Comparison of ENCODE assay signal across 23 mouse cellular contexts in genomic region chr1:168299181-168299580, GRCm38 (mm10).
DNase-seq lines count a peak whose midpoint lies in the region; ATAC-seq and TF ChIP-seq lines count a peak whose summit lies in the region.
"Had no signal": no experiment of that assay in that cellular context is flagged by ENCODE, and none has a peak within 500 bp of the region (broad histone marks: within the 10 kb centered on the region; RNA-seq: fewer than 3 reads in every experiment).

No protein-coding gene starts in this region.

- H3K27me3 ChIP-seq in forebrain, embryonic 13.5 days: no peaks in the 10 kb centered on the region
- no peaks in the 10 kb centered on the region for H3K27me3 ChIP-seq in forebrain, embryonic 16.5 days (replicated peaks; ENCODE audit: control insufficient read depth, insufficient read depth, low read length)
- no peaks in the 10 kb centered on the region for H3K27me3 ChIP-seq in heart, adult 2 months (ENCODE audit: control insufficient read depth, insufficient read depth, low read length)
- H3K27me3 ChIP-seq in heart, embryonic 12.5 days (replicated peaks): no peaks in the 10 kb centered on the region
- H3K27me3 ChIP-seq in hindbrain, embryonic 14.5 days (ENCODE audit: control insufficient read depth, insufficient read depth, low read length): no peaks in the 10 kb centered on the region
- no peaks in the 10 kb centered on the region for H3K27me3 ChIP-seq in hindbrain, embryonic 16.5 days (replicated peaks; ENCODE audit: control insufficient read depth, insufficient read depth, low read length)
- no peaks in the 10 kb centered on the region for H3K27me3 ChIP-seq in hindbrain, postnatal 0 days (ENCODE audit: insufficient read depth, low read length)
- H3K27me3 ChIP-seq: embryonic facial prominence, embryonic 12.5 days; forebrain, embryonic 12.5 days; intestine, embryonic 15.5 days had no signal

- H3K4me2 ChIP-seq in forebrain, embryonic 13.5 days: peak overlapping the region; percentile 48; the same call in 1 of the 2 replicates
- no peak overlapping the region for H3K4me2 ChIP-seq in forebrain, embryonic 16.5 days (ENCODE audit: low read length)
- H3K4me2 ChIP-seq in heart, embryonic 12.5 days: no peak overlapping the region
- no peak overlapping the region for H3K4me2 ChIP-seq in hindbrain, embryonic 14.5 days (replicated peaks)
- H3K4me2 ChIP-seq in hindbrain, embryonic 16.5 days (ENCODE audit: low read length): no peak overlapping the region
- no peak overlapping the region for H3K4me2 ChIP-seq in hindbrain, postnatal 0 days (ENCODE audit: low read depth, low read length)
- H3K4me2 ChIP-seq: embryonic facial prominence, embryonic 12.5 days; heart, embryonic 11.5 days; intestine, embryonic 15.5 days had no signal

- peaks cover 4% of the 10 kb centered on the region for H3K79me2 ChIP-seq in heart, adult 2 months (replicated peaks; ENCODE audit: control insufficient read depth, insufficient read depth, low read length)

- WGBS in forebrain, embryonic 13.5 days: 90% methylated on average over 8 of the region's 8 CpGs
- WGBS in forebrain, embryonic 16.5 days: 85% methylated on average over 8 of the region's 8 CpGs
- WGBS in heart, adult 2 months: 56% methylated on average over 8 of the region's 8 CpGs
- 74% methylated on average over 8 of the region's 8 CpGs for WGBS in heart, embryonic 12.5 days
- WGBS in hindbrain, embryonic 14.5 days: 87% methylated on average over 8 of the region's 8 CpGs
- WGBS in hindbrain, embryonic 16.5 days: 87% methylated on average over 8 of the region's 8 CpGs
- 78% methylated on average over 8 of the region's 8 CpGs for WGBS in hindbrain, postnatal 0 days

- no peak for TF ChIP-seq CTCF in heart, adult 2 months (IDR thresholded peaks at IDR 0.05)
- TF ChIP-seq CTCF in hindbrain, postnatal 0 days (IDR thresholded peaks at IDR 0.05; ENCODE audit: low read depth): no peak

- peak in 1 of 2 experiments; percentile 22 for DNase-seq in heart, adult 2 months
- no peak for DNase-seq in hindbrain, embryonic 14.5 days (ENCODE audit: low spot score)
- no peak for DNase-seq in hindbrain, postnatal 0 days (ENCODE audit: low spot score)
- no peak for DNase-seq in layer of hippocampus, adult 9-11 months
- DNase-seq: adrenal gland, adult 8-10 months; adrenal gland, postnatal 36 days; B cell, adult 2 months; cerebellum, adult 11-12 months; cerebellum, adult 9-10 months; cerebellum, postnatal 25 days; gastrocnemius, postnatal 14 days; heart, postnatal 36 days; kidney, adult 18-20 months had no signal

- TF ChIP-seq EP300 in heart, adult 2 months (IDR thresholded peaks at IDR 0.05; ENCODE audit: insufficient read depth, low read depth, low read length): no peak

- TF ChIP-seq POLR2A in heart, adult 2 months (IDR thresholded peaks at IDR 0.05; ENCODE audit: insufficient read depth, low read depth, low read length): no peak

- no peak overlapping the region for H3K9ac ChIP-seq in forebrain, embryonic 13.5 days
- H3K9ac ChIP-seq in forebrain, embryonic 16.5 days (replicated peaks; ENCODE audit: low read depth, low read length): no peak overlapping the region
- H3K9ac ChIP-seq in heart, adult 2 months (ENCODE audit: low read depth, low read length): no peak overlapping the region
- H3K9ac ChIP-seq in heart, embryonic 12.5 days: no peak overlapping the region
- no peak overlapping the region for H3K9ac ChIP-seq in hindbrain, embryonic 14.5 days
- no peak overlapping the region for H3K9ac ChIP-seq in hindbrain, embryonic 16.5 days (ENCODE audit: low read depth, low read length)
- H3K9ac ChIP-seq in hindbrain, postnatal 0 days (replicated peaks; ENCODE audit: low read length): no peak overlapping the region
- H3K9ac ChIP-seq: embryonic facial prominence, embryonic 12.5 days; forebrain, embryonic 12.5 days; intestine, embryonic 15.5 days had no signal

- no peak overlapping the region for H3K27ac ChIP-seq in forebrain, embryonic 13.5 days
- H3K27ac ChIP-seq in forebrain, embryonic 16.5 days (ENCODE audit: low read length): no peak overlapping the region; the same call in none of the 2 replicates
- H3K27ac ChIP-seq in heart, adult 2 months: peak overlapping the region; percentile 47
- H3K27ac ChIP-seq in heart, embryonic 12.5 days (ENCODE audit: poor library complexity, severe bottlenecking): no peak overlapping the region
- peak overlapping the region; percentile 87; the same call in 1 of the 2 replicates for H3K27ac ChIP-seq in hindbrain, embryonic 14.5 days
- no peak overlapping the region for H3K27ac ChIP-seq in hindbrain, embryonic 16.5 days (ENCODE audit: low read depth, low read length)
- 0 out of 2 replicates have a peak overlapping the region, but pooled peaks have one; percentile 59 for H3K27ac ChIP-seq in hindbrain, postnatal 0 days
- H3K27ac ChIP-seq: embryonic facial prominence, embryonic 12.5 days; intestine, embryonic 15.5 days had no signal

- H3K4me3 ChIP-seq in forebrain, embryonic 13.5 days: no peak overlapping the region
- H3K4me3 ChIP-seq in forebrain, embryonic 16.5 days (replicated peaks; ENCODE audit: low read length): no peak overlapping the region
- H3K4me3 ChIP-seq in heart, adult 2 months: no peak overlapping the region
- no peak overlapping the region for H3K4me3 ChIP-seq in heart, embryonic 12.5 days
- H3K4me3 ChIP-seq in hindbrain, embryonic 14.5 days (replicated peaks; ENCODE audit: low read length): no peak overlapping the region
- H3K4me3 ChIP-seq in hindbrain, embryonic 16.5 days (ENCODE audit: low read length): no peak overlapping the region
- H3K4me3 ChIP-seq in hindbrain, postnatal 0 days (ENCODE audit: low read length): no peak overlapping the region
- H3K4me3 ChIP-seq: embryonic facial prominence, embryonic 12.5 days; forebrain, embryonic 12.5 days; intestine, embryonic 15.5 days had no signal

- intact Hi-C loops in heart, adult 2 months (cut with DNase I): no loop called here

- 0 out of 2 replicates have a peak, but pooled peaks cover 4% of the 10 kb centered on the region for H3K9me3 ChIP-seq in forebrain, embryonic 13.5 days (replicated peaks)
- H3K9me3 ChIP-seq in forebrain, embryonic 16.5 days (ENCODE audit: control insufficient read depth, low read length): no peaks in the 10 kb centered on the region
- H3K9me3 ChIP-seq in heart, embryonic 12.5 days (replicated peaks): no peaks in the 10 kb centered on the region
- H3K9me3 ChIP-seq in hindbrain, embryonic 14.5 days (ENCODE audit: control insufficient read depth, low read length): 0 out of 2 replicates have a peak, but pooled peaks cover 3% of the 10 kb centered on the region
- H3K9me3 ChIP-seq in hindbrain, embryonic 16.5 days (ENCODE audit: control insufficient read depth, low read length): no peaks in the 10 kb centered on the region
- no peaks in the 10 kb centered on the region for H3K9me3 ChIP-seq in hindbrain, postnatal 0 days (ENCODE audit: low read length)
- H3K9me3 ChIP-seq: embryonic facial prominence, embryonic 12.5 days; forebrain, embryonic 12.5 days; intestine, embryonic 15.5 days had no signal

- peaks cover 12% of the 10 kb centered on the region; the same call in 1 of the 2 replicates for H3K36me3 ChIP-seq in forebrain, embryonic 13.5 days (ENCODE audit: poor library complexity, severe bottlenecking)
- H3K36me3 ChIP-seq in forebrain, embryonic 16.5 days (ENCODE audit: control insufficient read depth, insufficient read depth): no peaks in the 10 kb centered on the region
- no peaks in the 10 kb centered on the region; the same call in 1 of the 2 replicates for H3K36me3 ChIP-seq in heart, adult 2 months (ENCODE audit: control insufficient read depth, insufficient read depth, low read length)
- 0 out of 2 replicates have a peak, but pooled peaks cover 4% of the 10 kb centered on the region for H3K36me3 ChIP-seq in heart, embryonic 12.5 days
- no peaks in the 10 kb centered on the region for H3K36me3 ChIP-seq in hindbrain, embryonic 14.5 days (replicated peaks; ENCODE audit: control insufficient read depth, insufficient read depth)
- H3K36me3 ChIP-seq in hindbrain, embryonic 16.5 days (ENCODE audit: control insufficient read depth, insufficient read depth, low read length): no peaks in the 10 kb centered on the region
- H3K36me3 ChIP-seq in hindbrain, postnatal 0 days (ENCODE audit: insufficient read depth, low read length): no peaks in the 10 kb centered on the region
- H3K36me3 ChIP-seq: embryonic facial prominence, embryonic 12.5 days; forebrain, embryonic 12.5 days; G1E; intestine, embryonic 15.5 days had no signal

- peaks cover 65% of the 10 kb centered on the region for H3K4me1 ChIP-seq in forebrain, embryonic 13.5 days
- H3K4me1 ChIP-seq in forebrain, embryonic 16.5 days (replicated peaks; ENCODE audit: control insufficient read depth, insufficient read depth, low read length): peaks cover 35% of the 10 kb centered on the region
- H3K4me1 ChIP-seq in heart, adult 2 months (ENCODE audit: control insufficient read depth, insufficient read depth, low read length): peaks cover 5% of the 10 kb centered on the region
- peaks cover 46% of the 10 kb centered on the region for H3K4me1 ChIP-seq in heart, embryonic 12.5 days (replicated peaks)
- peaks cover 31% of the 10 kb centered on the region for H3K4me1 ChIP-seq in hindbrain, embryonic 14.5 days (replicated peaks; ENCODE audit: control insufficient read depth, insufficient read depth, low read length)
- peaks cover 13% of the 10 kb centered on the region for H3K4me1 ChIP-seq in hindbrain, embryonic 16.5 days (ENCODE audit: control insufficient read depth, insufficient read depth, low read depth, low read length)
- H3K4me1 ChIP-seq in hindbrain, postnatal 0 days (ENCODE audit: insufficient read depth, low read length): peaks cover 12% of the 10 kb centered on the region

- no peak for ATAC-seq in forebrain, embryonic 13.5 days
- no peak for ATAC-seq in forebrain, embryonic 16.5 days
- no peak for ATAC-seq in heart, embryonic 12.5 days (ENCODE audit: insufficient number of reproducible peaks, low FRiP score)
- no peak for ATAC-seq in hindbrain, embryonic 14.5 days (ENCODE audit: low FRiP score)
- no peak for ATAC-seq in hindbrain, embryonic 16.5 days
- no peak for ATAC-seq in hindbrain, postnatal 0 days
- ATAC-seq: CD4-positive, CD25-positive, alpha-beta regulatory T cell, adult 4 months; intestine, embryonic 15.5 days had no signal

Comparison
In these comparisons a context has a peak if more than half of its experiments do, and no peak if none do; other contexts are left out.
1. H3K27ac ChIP-seq: peak in heart, adult 2 months (single experiment), hindbrain, embryonic 14.5 days (single experiment) and hindbrain, postnatal 0 days (single experiment); none in forebrain, embryonic 13.5 days (single experiment), forebrain, embryonic 16.5 days (single experiment), heart, embryonic 12.5 days (single experiment) and hindbrain, embryonic 16.5 days (single experiment).